Mouse (Mus musculus): ENCODE data around the gene Syne2.

The Syne2 gene

GRCm38 (mm10) chr12:76016123-76017101 is 198.5 kb downstream of the Syne2 start:
- in situ Hi-C loops (cut with MboI; ENCODE audit: low sequenced_read_pairs), result loop anchor here (10.0 kb wide), 1 partner anchor 158 kb away; the partner anchor contains the start of gene Esr2

GRCm38 (mm10) chr12:76018640-76019039 is 200.7 kb downstream of the Syne2 start:
- in situ Hi-C loops (cut with MboI; ENCODE audit: low sequenced_read_pairs), result loop anchor here (10.0 kb wide), 1 partner anchor 156 kb away; the partner anchor contains the start of gene Esr2

GRCm38 (mm10) chr12:76042301-76042700 is 224.4 kb downstream of the Syne2 start:
- in situ Hi-C loops (cut with MboI; ENCODE audit: low sequenced_read_pairs), result no loop called here

GRCm38 (mm10) chr12:76046561-76046960 is 228.6 kb downstream of the Syne2 start:
- in situ Hi-C loops (cut with MboI; ENCODE audit: low sequenced_read_pairs), result no loop called here

- in situ Hi-C loops (cut with MboI; ENCODE audit: low sequenced_read_pairs), result no loop called here
These were observed 230.0 kb downstream of the Syne2 start for GRCm38 (mm10) chr12:76047921-76048320.

GRCm38 (mm10) chr12:76048672-76049071 is 230.7 kb downstream of the Syne2 start:
- in situ Hi-C loops (cut with MboI; ENCODE audit: low sequenced_read_pairs), result no loop called here

GRCm38 (mm10) chr12:76049343-76049742 is 231.4 kb downstream of the Syne2 start:
- in situ Hi-C loops (cut with MboI; ENCODE audit: low sequenced_read_pairs), result no loop called here

GRCm38 (mm10) chr12:76051879-76052278 is 233.9 kb downstream of the Syne2 start:
- in situ Hi-C loops (cut with MboI; ENCODE audit: low sequenced_read_pairs), result no loop called here

GRCm38 (mm10) chr12:76054653-76055052 is 236.7 kb downstream of the Syne2 start:
- in situ Hi-C loops (cut with MboI; ENCODE audit: low sequenced_read_pairs), result no loop called here

GRCm38 (mm10) chr12:76063001-76063400 is 245.1 kb downstream of the Syne2 start:
- in situ Hi-C loops (cut with MboI; ENCODE audit: low sequenced_read_pairs), result no loop called here

GRCm38 (mm10) chr12:76070386-76070785 is 252.5 kb downstream of the Syne2 start:
- in situ Hi-C loops (cut with MboI; ENCODE audit: low sequenced_read_pairs), result no loop called here

GRCm38 (mm10) chr12:76071935-76072849 is 254.3 kb downstream of the Syne2 start:
- in situ Hi-C loops (cut with MboI; ENCODE audit: low sequenced_read_pairs), result no loop called here

GRCm38 (mm10) chr12:76073066-76073826 is 255.3 kb downstream of the Syne2 start:
- in situ Hi-C loops (cut with MboI; ENCODE audit: low sequenced_read_pairs), result no loop called here

GRCm38 (mm10) chr12:76073981-76074380 is 256.0 kb downstream of the Syne2 start:
- in situ Hi-C loops (cut with MboI; ENCODE audit: low sequenced_read_pairs), result no loop called here

- in situ Hi-C loops (cut with MboI; ENCODE audit: low sequenced_read_pairs), result no loop called here
These were observed 263.1 kb downstream of the Syne2 start for GRCm38 (mm10) chr12:76080876-76081556.

GRCm38 (mm10) chr12:76081557-76082211 is 263.8 kb downstream of the Syne2 start:
- in situ Hi-C loops (cut with MboI; ENCODE audit: low sequenced_read_pairs), result no loop called here

- in situ Hi-C loops (cut with MboI; ENCODE audit: low sequenced_read_pairs), result no loop called here
These were observed 267.1 kb downstream of the Syne2 start for GRCm38 (mm10) chr12:76085066-76085465.

- in situ Hi-C loops (cut with MboI; ENCODE audit: low sequenced_read_pairs), result no loop called here
These were observed 268.3 kb downstream of the Syne2 start for GRCm38 (mm10) chr12:76085956-76086905.
